Mouse (Mus musculus) embryonic facial prominence, embryonic 11.5 days (tissue): ENCODE measurements around the gene Prss38. TPM values are rescaled to one million over a fixed set of nuclear protein-coding genes. Genes with fewer than 3 reads are reported as not detected.

Experiments used
- ATAC-seq: fragments of 200-750 bp; cut with Nextera tagmentation; replicated peaks from 2 replicates; pipeline ENCODE4 v1.8.0; 2017; ENCODE audit warnings: low read depth; ENCODE audit not compliant: insufficient number of reproducible peaks, low FRiP score, low TSS enrichment
- DNase-seq: peaks from one replicate; pipeline ENCODE4 v3.0.0-alpha.2; 2015; ENCODE audit warnings: low spot score
- H3K27ac ChIP-seq: fragments of 300-500 bp; sonication (generic); replicated peaks from 2 replicates; pipeline ENCODE4 v1.5.1; 2014; ENCODE audit warnings: mild to moderate bottlenecking, low read depth, low read length, control low read depth
- H3K27me3 ChIP-seq: fragments of 300-500 bp; sonication (generic); 2 replicates; pipeline ENCODE4 v1.6.1; 2014; ENCODE audit warnings: mild to moderate bottlenecking, low read length, moderate library complexity, mixed read lengths; ENCODE audit not compliant: control insufficient read depth, insufficient read depth
- H3K36me3 ChIP-seq: fragments of 300-500 bp; sonication (generic); replicated peaks from 2 replicates; pipeline ENCODE4 v1.6.1; 2014; ENCODE audit warnings: low read depth, mild to moderate bottlenecking, low read length, moderate library complexity, mixed read lengths; ENCODE audit not compliant: control insufficient read depth, insufficient read depth
- H3K4me1 ChIP-seq: fragments of 300-500 bp; sonication (generic); 2 replicates; pipeline ENCODE4 v1.6.1; 2014; ENCODE audit warnings: low read length, mixed read lengths; ENCODE audit not compliant: control insufficient read depth, insufficient read depth
- H3K4me2 ChIP-seq: fragments of 300-500 bp; sonication (generic); 2 replicates; pipeline ENCODE4 v1.6.1; 2014; ENCODE audit warnings: low read depth, mild to moderate bottlenecking, control low read depth, low read length, moderate library complexity
- H3K4me3 ChIP-seq: fragments of 300-500 bp; sonication (generic); 2 replicates; pipeline ENCODE4 v1.5.1; 2014; ENCODE audit warnings: low read depth, low read length, control low read depth
- H3K9ac ChIP-seq: fragments of 300-500 bp; sonication (generic); replicated peaks from 2 replicates; pipeline ENCODE4 v1.6.1; 2014; ENCODE audit warnings: mild to moderate bottlenecking, control low read depth, low read length
- H3K9me3 ChIP-seq: fragments of 300-500 bp; sonication (generic); replicated peaks from 2 replicates; pipeline ENCODE4 v1.6.1; 2016; ENCODE audit warnings: mild to moderate bottlenecking, low read length, inconsistent platforms, mixed read lengths; ENCODE audit not compliant: control insufficient read depth
- WGBS: fragments of 180-500 bp; shearing (Covaris S2); extraction: QIAGEN DNeasy Blood & Tissue Kit; methylation state at CpG from one replicate; pipeline ENCODE4 v1.1.7; 2014; 5-methylcytosine and 5-hydroxymethylcytosine counted together
- polyA plus RNA-seq: library from polyadenylated mRNA; unstranded; fragments of >200 nt; fragmentation: Nextera tagmentation; extraction: Ambion mirVana; gene quantifications from 2 replicates; pipeline ENCODE4 v1.2.1, GENCODE M21; 2014

Gene Prss38
- 0.17 TPM in 1 of 2 replicates, not detected in the other for polyA plus RNA-seq

DNA sequence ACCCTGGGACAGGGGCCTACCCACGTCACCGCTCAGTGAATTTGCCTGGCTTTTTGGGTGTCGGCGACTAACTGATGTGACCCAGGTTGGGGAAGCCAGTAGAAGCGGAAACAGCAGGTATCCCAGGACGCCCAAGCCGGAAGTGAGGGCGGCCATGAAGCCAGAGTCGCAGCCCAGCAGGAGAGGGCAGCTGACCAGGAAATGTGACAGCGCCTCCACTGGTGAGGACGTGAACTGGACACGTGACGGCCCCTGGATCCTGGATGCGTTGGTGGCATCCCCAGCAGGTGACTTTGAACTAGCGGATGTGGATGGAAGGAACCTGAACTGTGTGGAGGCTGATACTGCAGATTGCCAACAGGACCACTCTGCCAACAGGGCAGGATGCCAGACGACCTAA is at the start of gene Prss38:
Prss38 (minus strand) TSS at position 183 of the 400 bp plus-strand sequence.
- DNase-seq = no peak
- no peak for ATAC-seq

DNA sequence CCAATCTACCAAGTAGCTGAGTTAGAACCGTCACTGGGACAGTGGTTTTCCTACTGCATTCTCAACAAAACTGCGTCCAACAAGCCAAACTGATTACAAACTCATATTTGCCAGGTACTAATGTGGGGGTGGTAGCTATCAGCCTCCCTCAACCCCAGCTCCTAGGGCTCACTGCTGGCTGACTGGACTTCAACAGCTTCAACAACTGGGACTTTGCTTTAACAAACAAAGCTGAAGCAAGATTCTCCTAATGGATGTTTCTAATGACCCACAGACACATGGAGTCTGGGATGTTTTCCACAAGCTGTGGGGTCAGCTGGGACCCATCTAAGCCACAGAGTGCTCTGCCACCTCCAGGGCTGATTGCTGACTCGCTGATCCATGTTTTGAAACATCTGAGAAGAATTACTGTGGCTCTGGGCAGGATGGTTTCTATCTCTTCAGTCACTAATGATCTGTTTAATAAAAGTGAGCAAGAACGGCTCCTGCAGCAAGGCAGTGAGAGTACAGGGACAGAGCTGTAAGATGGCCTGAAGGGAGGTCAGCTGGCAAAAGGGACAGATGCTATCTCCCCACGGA is 47.6 kb upstream of the Prss38 start:
- 64% methylated on average over 5 of the region's 5 CpGs for WGBS
- H3K9ac ChIP-seq = no peak overlapping the region
- no peak overlapping the region; the same call in 1 of the 2 replicates for H3K27ac ChIP-seq
- ATAC-seq = no peak
- no peaks in the 10 kb centered on the region for H3K27me3 ChIP-seq
- peaks cover 3% of the 10 kb centered on the region for H3K36me3 ChIP-seq
- no peaks in the 10 kb centered on the region for H3K4me1 ChIP-seq
- H3K4me3 ChIP-seq = no peak overlapping the region
- no peaks in the 10 kb centered on the region for H3K9me3 ChIP-seq
- no peak overlapping the region for H3K4me2 ChIP-seq
- peak; percentile 15 for DNase-seq

More for the DNA sequence above, at the start of gene Prss38:
- 71% methylated on average over 16 of the region's 16 CpGs for WGBS
- no peaks in the 10 kb centered on the region for H3K9me3 ChIP-seq
- no peak within 1 kb of the TSS for H3K4me3 ChIP-seq
- no peak within 1 kb of the TSS for H3K4me2 ChIP-seq
- H3K36me3 ChIP-seq = no peaks in the 10 kb centered on the region
- H3K27ac ChIP-seq = no peak within 1 kb of the TSS
- no peaks in the 10 kb centered on the region for H3K27me3 ChIP-seq
- H3K9ac ChIP-seq = no peak within 1 kb of the TSS
- no peaks in the 10 kb centered on the region for H3K4me1 ChIP-seq

- no peak overlapping the region for H3K27ac ChIP-seq
- H3K9ac ChIP-seq = no peak overlapping the region
- no peaks in the 10 kb centered on the region for H3K27me3 ChIP-seq
- no peaks in the 10 kb centered on the region for H3K4me1 ChIP-seq
- no peak overlapping the region for H3K4me2 ChIP-seq
- H3K4me3 ChIP-seq = no peak overlapping the region
- ATAC-seq = no peak
- DNase-seq = no peak
- no peaks in the 10 kb centered on the region for H3K9me3 ChIP-seq
- H3K36me3 ChIP-seq = no peaks in the 10 kb centered on the region; the same call in 1 of the 2 replicates
- 94% methylated on average over 2 of the region's 2 CpGs for WGBS
These were observed 46.5 kb upstream of the Prss38 start for GRCm38 (mm10) chr11:59421967-59422366.

- WGBS = 86% methylated on average over 8 of the region's 8 CpGs
- ATAC-seq (no peak), DNase-seq (no peak)
- H3K27me3 ChIP-seq = no peaks in the 10 kb centered on the region
- no peak overlapping the region for H3K27ac ChIP-seq
- H3K36me3 ChIP-seq = no peaks in the 10 kb centered on the region; the same call in 1 of the 2 replicates
- no peak overlapping the region for H3K4me3 ChIP-seq
- H3K9ac ChIP-seq = no peak overlapping the region
- no peaks in the 10 kb centered on the region for H3K9me3 ChIP-seq
- no peak overlapping the region for H3K4me2 ChIP-seq
- H3K4me1 ChIP-seq = no peaks in the 10 kb centered on the region
These were observed 46.0 kb upstream of the Prss38 start for GRCm38 (mm10) chr11:59421436-59421835.

DNA sequence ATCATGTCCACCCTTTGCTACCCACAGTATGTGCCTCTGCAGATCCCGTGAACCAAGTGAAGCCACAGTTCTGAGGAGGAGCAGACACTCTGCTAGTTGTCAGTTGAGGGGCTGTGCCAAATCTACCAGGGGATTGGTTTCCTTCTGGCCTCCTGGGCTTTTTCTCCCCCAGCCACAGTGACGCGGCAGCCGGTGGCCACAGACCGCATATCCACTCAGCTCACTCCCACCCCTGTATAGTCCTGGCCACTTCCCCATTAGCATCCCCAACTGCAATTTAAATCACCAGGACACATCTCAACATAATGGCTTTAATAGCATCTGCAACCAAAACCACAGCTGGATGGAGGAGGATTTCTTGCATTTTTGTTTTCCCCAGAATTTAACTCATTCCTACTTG is 43.3 kb upstream of the Prss38 start:
- 69% methylated on average over 5 of the region's 5 CpGs for WGBS
- Histone ChIP-seq H3K4me2 (no peak overlapping the region), H3K9me3 (no peaks in the 10 kb centered on the region), H3K27ac (no peak overlapping the region), H3K36me3 (no peaks in the 10 kb centered on the region), H3K4me3 (no peak overlapping the region), H3K27me3 (no peaks in the 10 kb centered on the region), H3K4me1 (no peaks in the 10 kb centered on the region), H3K9ac (no peak overlapping the region)
- ATAC-seq = no peak
- DNase-seq = peak; percentile 6

- H3K27me3 ChIP-seq = no peaks in the 10 kb centered on the region
- H3K27ac ChIP-seq = no peak overlapping the region
- 81% methylated on average over 13 of the region's 13 CpGs for WGBS
- DNase-seq (peak; percentile 27), ATAC-seq (no peak)
- H3K9me3 ChIP-seq = no peaks in the 10 kb centered on the region
- H3K4me3 ChIP-seq = no peak overlapping the region
- no peak overlapping the region for H3K4me2 ChIP-seq
- H3K36me3 ChIP-seq = no peaks in the 10 kb centered on the region; the same call in 1 of the 2 replicates
- no peak overlapping the region for H3K9ac ChIP-seq
- no peaks in the 10 kb centered on the region for H3K4me1 ChIP-seq
These were observed 37.8 kb upstream of the Prss38 start for GRCm38 (mm10) chr11:59412999-59413863.

- no peak for ATAC-seq
- Histone ChIP-seq H3K36me3 (no peaks in the 10 kb centered on the region; the same call in 1 of the 2 replicates), H3K27ac (no peak overlapping the region), H3K4me3 (no peak overlapping the region), H3K9me3 (no peaks in the 10 kb centered on the region), H3K9ac (no peak overlapping the region), H3K4me2 (no peak overlapping the region), H3K4me1 (no peaks in the 10 kb centered on the region), H3K27me3 (no peaks in the 10 kb centered on the region)
- DNase-seq = no peak
- WGBS = 61% methylated on average over 6 of the region's 6 CpGs
These were observed 36.6 kb upstream of the Prss38 start for GRCm38 (mm10) chr11:59412058-59412457.

- ATAC-seq (no peak), DNase-seq (no peak)
- no peaks in the 10 kb centered on the region for H3K9me3 ChIP-seq
- no peak overlapping the region for H3K4me3 ChIP-seq
- H3K4me2 ChIP-seq = no peak overlapping the region
- H3K9ac ChIP-seq = no peak overlapping the region
- no peak overlapping the region for H3K27ac ChIP-seq
- no peaks in the 10 kb centered on the region for H3K27me3 ChIP-seq
- H3K36me3 ChIP-seq = no peaks in the 10 kb centered on the region; the same call in 1 of the 2 replicates
- no peaks in the 10 kb centered on the region for H3K4me1 ChIP-seq
- 80% methylated on average over 2 of the region's 2 CpGs for WGBS
These were observed 35.4 kb upstream of the Prss38 start for GRCm38 (mm10) chr11:59410851-59411250.
